Mouse (Mus musculus): ENCODE measurements at regions not wholly inside any gene's neighbourhood (a gene's known extent, or its start where the extent isn't known, plus 50 kb on each side); places are given as distances from the start of the nearest gene placed in this dataset.
"Not testable (repeated sequence)": the region's sequence is repeated elsewhere in the genome, so short reads cannot be mapped to it uniquely, and the experiment has no call there.

DNA sequence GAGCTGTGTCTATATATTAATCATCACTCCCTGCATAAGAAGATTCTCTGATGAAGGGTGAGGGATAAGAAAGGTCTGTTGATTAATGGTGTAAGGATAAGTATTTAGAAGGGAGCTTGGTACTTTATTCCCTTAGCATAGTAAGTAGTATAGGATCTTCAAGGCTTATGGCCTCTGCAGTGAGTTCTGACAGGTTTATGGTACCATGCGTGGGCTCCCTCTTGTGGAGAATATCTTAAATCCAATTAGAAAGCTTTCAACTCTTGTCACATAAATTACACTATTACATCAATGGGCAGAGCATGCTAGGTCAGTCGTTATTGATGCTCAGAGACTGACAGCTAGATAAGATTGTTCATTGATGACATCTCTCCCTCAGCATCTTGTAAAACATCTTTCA lies 112.7 kb upstream of the Grin3a start:
- peak; percentile 3 for DNase-seq

DNA sequence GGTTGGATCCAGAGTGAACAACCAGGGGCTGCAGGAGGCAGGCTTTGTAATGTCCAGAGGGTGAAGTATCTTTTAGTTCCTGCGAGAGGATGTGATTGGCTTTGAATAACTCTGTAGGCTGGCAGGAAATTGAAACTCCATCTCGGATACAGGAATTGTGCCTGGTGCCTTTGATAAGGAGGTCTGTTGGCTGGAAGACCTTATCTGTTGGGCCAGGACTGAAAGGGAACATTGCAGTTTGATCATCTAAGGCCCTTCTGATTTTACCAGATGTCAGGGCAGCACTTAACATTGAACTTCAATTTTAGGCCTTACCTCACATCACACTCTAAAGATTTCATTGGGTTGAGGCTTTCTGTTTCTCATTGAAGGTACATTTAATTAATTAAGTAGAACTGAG lies 111.3 kb upstream of the Grin3a start:
- DNase-seq: no peak

DNA sequence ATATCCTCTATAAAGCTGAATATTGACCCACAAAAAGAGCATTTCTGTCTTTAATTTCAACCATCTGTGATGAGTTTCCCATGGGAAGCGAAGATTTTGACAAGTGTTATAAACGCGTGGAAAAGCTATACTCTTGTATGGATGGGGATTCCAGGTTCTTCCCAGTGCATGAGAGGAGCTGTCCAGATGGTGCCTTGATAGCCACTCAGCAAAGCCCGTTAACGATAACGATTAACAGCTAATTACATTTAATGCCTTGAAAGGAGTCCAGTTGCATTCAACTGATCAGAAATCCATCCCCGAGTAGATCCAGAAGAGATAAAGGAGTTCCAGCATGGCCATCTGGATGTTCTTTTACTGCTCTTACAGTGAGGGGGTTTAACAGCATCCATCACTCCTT lies 100.8 kb upstream of the Grin3a start:
- DNase-seq: no peak

DNA sequence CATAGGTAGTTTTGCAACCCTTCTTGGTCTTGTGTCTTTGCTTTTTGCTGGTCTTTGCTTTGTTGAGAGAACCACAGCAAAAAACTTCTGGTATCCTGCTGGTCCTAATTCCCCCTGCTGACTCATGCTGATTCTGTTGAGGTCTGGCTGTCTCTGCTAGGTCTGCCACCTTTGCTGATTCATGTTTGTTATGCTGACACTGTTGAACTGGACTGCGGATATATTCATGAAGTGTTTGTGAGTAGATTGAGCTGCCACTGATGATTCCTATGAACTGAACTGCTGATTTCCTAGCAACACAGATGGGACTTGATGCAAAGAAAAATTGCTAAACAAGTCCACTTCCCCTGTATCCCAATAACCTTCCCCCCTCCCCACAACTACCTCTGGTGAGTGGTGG lies 91.9 kb upstream of the Grin3a start:
- no peak for DNase-seq

DNA sequence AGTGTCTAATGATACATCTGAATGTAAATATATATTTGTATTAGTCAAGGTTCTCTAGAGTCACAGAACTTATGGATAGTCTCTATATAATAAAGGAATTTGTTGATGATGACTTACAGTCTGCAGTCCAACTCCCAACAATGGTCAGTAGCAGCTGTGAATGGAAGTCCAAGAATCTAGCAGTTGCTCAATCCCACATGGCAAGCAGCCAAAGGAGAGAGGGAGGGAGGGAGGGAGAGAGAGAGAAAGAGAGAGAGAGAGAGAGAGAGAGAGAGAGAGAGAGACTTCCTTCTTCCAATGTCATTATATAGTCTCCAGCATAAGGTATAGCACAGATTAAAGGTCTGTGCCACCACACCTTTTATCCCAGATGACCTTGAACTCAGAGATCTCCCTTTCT lies 84.1 kb upstream of the Grin3a start:
- DNase-seq: not testable (repeated sequence)

DNA sequence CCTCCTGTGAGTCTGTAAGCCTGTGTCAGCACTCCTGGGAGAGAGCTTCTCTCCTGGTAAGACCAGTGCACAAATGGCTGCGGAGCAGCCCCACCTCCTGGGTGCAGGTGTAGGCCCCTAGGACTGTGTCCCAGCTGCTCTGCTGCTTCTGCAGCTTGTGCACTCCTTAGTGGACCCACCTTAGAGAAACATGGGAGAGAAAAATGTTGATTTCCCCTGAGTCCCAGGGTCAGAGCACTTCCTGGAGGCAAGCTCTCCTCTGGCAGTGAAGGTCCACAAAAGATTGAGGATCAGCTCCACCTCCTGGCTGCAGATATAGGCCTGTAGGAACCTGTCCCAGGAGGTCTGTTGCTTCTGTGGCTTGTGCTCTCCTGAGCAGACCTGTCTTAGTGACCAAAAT lies 81.5 kb upstream of the Grin3a start:
- no peak for DNase-seq

DNA sequence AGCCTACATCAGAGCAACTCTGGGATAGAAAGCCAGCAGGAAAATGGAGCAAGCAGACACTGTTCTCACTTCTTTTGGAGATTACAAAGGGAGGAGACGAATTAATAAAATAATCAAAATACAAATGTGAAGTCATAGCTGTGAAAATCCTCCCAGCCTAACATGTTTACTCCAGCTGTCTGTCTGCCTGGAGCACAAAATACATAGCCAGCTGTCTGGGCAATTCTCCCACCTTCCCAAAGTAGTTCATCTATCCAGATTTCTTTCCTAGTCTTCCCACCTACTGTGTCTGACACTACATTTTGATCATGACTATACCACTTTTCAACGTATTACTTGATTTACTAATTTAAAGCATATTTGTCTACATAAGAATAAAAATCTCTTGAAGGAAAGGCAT lies 68.7 kb upstream of the Grin3a start:
- no peak for DNase-seq

DNA sequence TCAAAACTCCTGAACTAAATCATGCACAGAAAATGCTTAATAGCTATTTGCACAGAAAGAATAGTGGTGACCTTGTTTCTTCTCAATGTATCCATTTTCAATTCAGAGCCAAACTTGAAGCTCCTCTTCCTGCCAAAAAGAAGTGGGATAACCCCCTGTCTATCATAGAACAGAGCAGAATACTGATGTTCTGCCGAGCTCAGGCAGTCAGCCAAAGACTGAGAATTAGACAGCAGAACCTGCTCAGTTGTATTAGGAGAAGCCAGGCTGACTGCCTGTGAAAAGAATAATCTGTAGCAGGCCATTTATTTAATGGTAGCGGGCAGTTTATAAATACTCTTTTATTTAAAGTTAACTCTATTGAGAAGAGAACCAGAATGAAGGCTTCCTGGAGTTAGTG lies 68.1 kb upstream of the Grin3a start:
- peak; percentile 57 for DNase-seq

Measured in layer of hippocampus, adult 9-11 months (tissue).